9 mouse cellular contexts compared by ENCODE assay signal in genomic region chr8:125559066-125559653, GRCm38 (mm10). TPM values are rescaled to one million over a fixed set of nuclear protein-coding genes. Genes with fewer than 3 reads are reported as not detected.
A peak's percentile ranks its signal among the peaks of the same experiment; 100 is the strongest.
DNase-seq lines count a peak whose midpoint lies in the region; ATAC-seq and TF ChIP-seq lines count a peak whose summit lies in the region.
"Had no signal": no experiment of that assay in that cellular context is flagged by ENCODE, and none has a peak within 500 bp of the region (broad histone marks: within the 10 kb centered on the region; RNA-seq: fewer than 3 reads in every experiment).

No protein-coding gene starts in this region.

- intact Hi-C loops in gastrocnemius, postnatal 36 days (cut with DNase I), result no loop called here

- no peaks in the 10 kb centered on the region; the same call in 1 of the 2 replicates for H3K36me3 ChIP-seq in lung, embryonic 14.5 days (ENCODE audit: insufficient read depth)
- no peaks in the 10 kb centered on the region for H3K36me3 ChIP-seq in forebrain, embryonic 16.5 days (ENCODE audit: control insufficient read depth, insufficient read depth)
- no peaks in the 10 kb centered on the region for H3K36me3 ChIP-seq in limb, embryonic 10.5 days

- DNase-seq in lung, embryonic 14.5 days, result no peak
- no peak for DNase-seq in lung, postnatal 14 days
- DNase-seq in limb, embryonic 10.5 days (ENCODE audit: low spot score), result no peak
- DNase-seq in retina, postnatal 1 day, result peak; percentile 23
- no peak for DNase-seq in c-Kit-positive CD71-positive TER-119-positive erythroid progenitor cells, embryonic 14.5 days (ENCODE audit: low spot score)
- DNase-seq in right cerebral cortex, adult 18-20 months, result no peak
- no peak for DNase-seq in gastrocnemius, postnatal 36 days

- peak overlapping the region; percentile 57 for H3K4me2 ChIP-seq in lung, embryonic 14.5 days
- H3K4me2 ChIP-seq in forebrain, embryonic 16.5 days (ENCODE audit: low read length), result peak overlapping the region; percentile 49

- no peak for TF ChIP-seq CTCF in lung, embryonic 14.5 days (IDR thresholded peaks at IDR 0.05; ENCODE audit: low read depth)

- H3K4me3 ChIP-seq in lung, embryonic 14.5 days (ENCODE audit: low read depth, low read length), result no peak overlapping the region
- H3K4me3 ChIP-seq in forebrain, embryonic 16.5 days (replicated peaks; ENCODE audit: low read length), result peak overlapping the region; percentile 22
- H3K4me3 ChIP-seq in limb, embryonic 10.5 days, result no peak overlapping the region
- H3K4me3 ChIP-seq: erythroblast, embryonic 14.5 days had no signal

- no peak overlapping the region for H3K9ac ChIP-seq in lung, embryonic 14.5 days
- H3K9ac ChIP-seq in forebrain, embryonic 16.5 days (replicated peaks; ENCODE audit: low read depth, low read length), result peak overlapping the region; percentile 42

- peak overlapping the region; percentile 71 for H3K27ac ChIP-seq in lung, embryonic 14.5 days (ENCODE audit: low read depth)
- peak overlapping the region; percentile 97 for H3K27ac ChIP-seq in forebrain, embryonic 16.5 days (ENCODE audit: low read length)
- H3K27ac ChIP-seq in limb, embryonic 10.5 days, result peak overlapping the region; percentile 76

- H3K27me3 ChIP-seq in lung, embryonic 14.5 days (ENCODE audit: insufficient read depth, low read length), result no peaks in the 10 kb centered on the region
- no peaks in the 10 kb centered on the region for H3K27me3 ChIP-seq in forebrain, embryonic 16.5 days (replicated peaks; ENCODE audit: control insufficient read depth, insufficient read depth, low read length)
- no peaks in the 10 kb centered on the region; the same call in 1 of the 2 replicates for H3K27me3 ChIP-seq in limb, embryonic 10.5 days (ENCODE audit: low read depth, poor library complexity, severe bottlenecking)

- H3K4me1 ChIP-seq in lung, embryonic 14.5 days (ENCODE audit: insufficient read depth), result peaks cover 39% of the 10 kb centered on the region
- peaks cover 49% of the 10 kb centered on the region for H3K4me1 ChIP-seq in forebrain, embryonic 16.5 days (replicated peaks; ENCODE audit: control insufficient read depth, insufficient read depth, low read length)
- H3K4me1 ChIP-seq in limb, embryonic 10.5 days, result peaks cover 66% of the 10 kb centered on the region

- WGBS in lung, embryonic 14.5 days, result 39% methylated on average over 5 of the region's 5 CpGs
- 17% methylated on average over 5 of the region's 5 CpGs for WGBS in forebrain, embryonic 16.5 days
- WGBS in limb, embryonic 10.5 days, result 81% methylated on average over 5 of the region's 5 CpGs

- no peaks in the 10 kb centered on the region for H3K9me3 ChIP-seq in lung, embryonic 14.5 days (ENCODE audit: low read depth, low read length)
- no peaks in the 10 kb centered on the region for H3K9me3 ChIP-seq in forebrain, embryonic 16.5 days (ENCODE audit: control insufficient read depth, low read length)
- H3K9me3 ChIP-seq in limb, embryonic 10.5 days (replicated peaks), result no peaks in the 10 kb centered on the region

- ATAC-seq in lung, embryonic 14.5 days (ENCODE audit: insufficient read depth), result peak; percentile 33; the same call in 1 of the 2 replicates
- ATAC-seq in forebrain, embryonic 16.5 days, result peak; percentile 68; the same call in 1 of the 2 replicates

RNA-seq across cellular contexts. Expression of gene Sipa1l2, which starts 10.4 kb away (rescaled TPM):
- polyA plus RNA-seq in lung, embryonic 14.5 days (2014; fragmentation: Nextera tagmentation; extraction: Ambion mirVana), result 13.2 and 14.2 TPM in 2 replicates
- polyA plus RNA-seq in forebrain, embryonic 16.5 days (2015; fragmentation: Nextera tagmentation; extraction: Ambion mirVana), result 32.8 and 33.4 TPM in 2 replicates
- polyA plus RNA-seq in limb, embryonic 10.5 days (2016; fragmentation: Nextera tagmentation; extraction: Ambion mirVana), result 11.0 and 13.9 TPM in 2 replicates
- 1 to 10 TPM; 4.9 to 5.2 TPM for total RNA-seq in gastrocnemius, postnatal 36 days (2021)
